Mouse (Mus musculus) midbrain, embryonic 12.5 days (tissue): ENCODE measurements around the gene Smc1b. TPM values are rescaled to one million over a fixed set of nuclear protein-coding genes. Genes with fewer than 3 reads are reported as not detected.
"Not testable (repeated sequence)": the region's sequence is repeated elsewhere in the genome, so short reads cannot be mapped to it uniquely, and the experiment has no call there.

Source experiments
- ATAC-seq: fragments of 200-750 bp; cut with Nextera tagmentation; 2 replicates; pipeline ENCODE4 v1.8.0; 2017; ENCODE audit warnings: low read depth, moderate TSS enrichment, moderate library complexity; ENCODE audit not compliant: low FRiP score
- H3K27ac ChIP-seq: fragments of 300-500 bp; sonication (generic); replicated peaks from 2 replicates; pipeline ENCODE4 v1.5.1; 2016; ENCODE audit warnings: mild to moderate bottlenecking
- H3K27me3 ChIP-seq: fragments of 300-500 bp; sonication (generic); 2 replicates; pipeline ENCODE4 v1.6.1; 2016; ENCODE audit warnings: mild to moderate bottlenecking
- H3K36me3 ChIP-seq: fragments of 300-500 bp; sonication (generic); 2 replicates; pipeline ENCODE4 v1.6.1; 2016
- H3K4me1 ChIP-seq: fragments of 300-500 bp; sonication (generic); 2 replicates; pipeline ENCODE4 v1.6.1; 2016
- H3K4me2 ChIP-seq: fragments of 300-500 bp; sonication (generic); replicated peaks from 2 replicates; pipeline ENCODE4 v1.6.1; 2016; ENCODE audit warnings: mild to moderate bottlenecking, moderate library complexity
- H3K4me3 ChIP-seq: fragments of 300-500 bp; sonication (generic); 2 replicates; pipeline ENCODE4 v1.5.1; 2016; ENCODE audit warnings: mild to moderate bottlenecking
- H3K9ac ChIP-seq: fragments of 300-500 bp; sonication (generic); replicated peaks from 2 replicates; pipeline ENCODE4 v1.6.1; 2016; ENCODE audit warnings: mild to moderate bottlenecking, moderate library complexity
- H3K9me3 ChIP-seq: fragments of 300-500 bp; sonication (generic); 2 replicates; pipeline ENCODE4 v1.6.1; 2016; ENCODE audit warnings: mild to moderate bottlenecking
- WGBS: fragments of 180-500 bp; shearing (Covaris S2); methylation state at CpG from one replicate; pipeline ENCODE4 v1.1.7; 2016; 5-methylcytosine and 5-hydroxymethylcytosine counted together
- polyA plus RNA-seq: library from polyadenylated mRNA; unstranded; fragments of >200 nt; fragmentation: Nextera tagmentation; extraction: Ambion mirVana; gene quantifications from 2 replicates; pipeline ENCODE4 v1.2.1, GENCODE M21; 2016

Gene Smc1b
- polyA plus RNA-seq, 1 experiment from 2014 or later: 0.11 TPM

GRCm38 (mm10) chr15:85042361-85042954 lies 89.3 kb downstream of the Smc1b start:
- peak overlapping the region; percentile 74 for H3K27ac ChIP-seq
- peak overlapping the region; percentile 32; the same call in 1 of the 2 replicates for H3K9ac ChIP-seq
- no peaks in the 10 kb centered on the region for H3K27me3 ChIP-seq
- peak overlapping the region; percentile 14; the same call in 1 of the 2 replicates for H3K4me2 ChIP-seq
- no peak overlapping the region for H3K4me3 ChIP-seq
- H3K36me3 ChIP-seq: peaks cover 19% of the 10 kb centered on the region; the same call in 1 of the 2 replicates
- WGBS: 4% methylated on average over 4 of the region's 4 CpGs
- peak; percentile 77 for ATAC-seq
- peaks cover 30% of the 10 kb centered on the region for H3K4me1 ChIP-seq
- H3K9me3 ChIP-seq: no peaks in the 10 kb centered on the region

GRCm38 (mm10) chr15:85041546-85042225 lies 90.1 kb downstream of the Smc1b start:
- no peak overlapping the region for H3K9ac ChIP-seq
- no peaks in the 10 kb centered on the region for H3K9me3 ChIP-seq
- peak overlapping the region; percentile 74 for H3K27ac ChIP-seq
- no peak overlapping the region for H3K4me3 ChIP-seq
- H3K4me2 ChIP-seq: no peak overlapping the region
- no peaks in the 10 kb centered on the region for H3K27me3 ChIP-seq
- peaks cover 15% of the 10 kb centered on the region; the same call in 1 of the 2 replicates for H3K36me3 ChIP-seq
- 77% methylated on average over 10 of the region's 10 CpGs for WGBS
- H3K4me1 ChIP-seq: peaks cover 33% of the 10 kb centered on the region
- ATAC-seq: no peak

- H3K4me2 ChIP-seq: peak overlapping the region; percentile 85
- H3K9me3 ChIP-seq: no peaks in the 10 kb centered on the region
- H3K27me3 ChIP-seq: peaks cover 27% of the 10 kb centered on the region
- peak overlapping the region; percentile 68 for H3K9ac ChIP-seq
- H3K4me3 ChIP-seq: peak overlapping the region; percentile 79
- peak overlapping the region; percentile 30; the same call in 1 of the 2 replicates for H3K27ac ChIP-seq
- 4% methylated on average over 8 of the region's 8 CpGs for WGBS
- H3K36me3 ChIP-seq: no peaks in the 10 kb centered on the region
- peaks cover 23% of the 10 kb centered on the region for H3K4me1 ChIP-seq
- ATAC-seq: no peak
Observed at GRCm38 (mm10) chr15:85037343-85037690, 94.4 kb downstream of the Smc1b start.

- H3K27ac ChIP-seq: peak overlapping the region; percentile 30; the same call in 1 of the 2 replicates
- peak; percentile 96 for ATAC-seq
- H3K27me3 ChIP-seq: peaks cover 33% of the 10 kb centered on the region
- peak overlapping the region; percentile 85 for H3K4me2 ChIP-seq
- H3K36me3 ChIP-seq: no peaks in the 10 kb centered on the region
- WGBS: under 1% methylated on average over 75 of the region's 75 CpGs
- H3K4me3 ChIP-seq: peak overlapping the region; percentile 79
- H3K9ac ChIP-seq: peak overlapping the region; percentile 68
- no peaks in the 10 kb centered on the region for H3K9me3 ChIP-seq
- peaks cover 18% of the 10 kb centered on the region for H3K4me1 ChIP-seq
Observed at GRCm38 (mm10) chr15:85036566-85037342, 95.0 kb downstream of the Smc1b start.

- not testable (repeated sequence) for H3K9me3 ChIP-seq, H3K27ac ChIP-seq, H3K4me3 ChIP-seq, H3K9ac ChIP-seq, H3K4me2 ChIP-seq, ATAC-seq, H3K36me3 ChIP-seq
- peaks cover 12% of the 10 kb centered on the region for H3K4me1 ChIP-seq
- 56% methylated on average over 7 of the region's 7 CpGs for WGBS
- H3K27me3 ChIP-seq: peaks cover 34% of the 10 kb centered on the region
Observed at GRCm38 (mm10) chr15:85033916-85034315, 97.8 kb downstream of the Smc1b start.

- Histone ChIP-seq H3K36me3 (no peaks in the 10 kb centered on the region), H3K4me3 (no peak overlapping the region), H3K4me1 (peaks cover 4% of the 10 kb centered on the region), H3K9me3 (no peaks in the 10 kb centered on the region), H3K27ac (no peak overlapping the region), H3K4me2 (no peak overlapping the region), H3K9ac (no peak overlapping the region), H3K27me3 (peaks cover 34% of the 10 kb centered on the region)
- no peak for ATAC-seq
- 92% methylated on average over 3 of the region's 3 CpGs for WGBS
Observed at GRCm38 (mm10) chr15:85031866-85032265, 99.9 kb downstream of the Smc1b start.

GRCm38 (mm10) chr15:85030643-85031042 lies 101.1 kb downstream of the Smc1b start:
- H3K9ac ChIP-seq, H3K27ac ChIP-seq, H3K4me2 ChIP-seq, H3K4me3 ChIP-seq, H3K9me3 ChIP-seq, H3K4me1 ChIP-seq, H3K36me3 ChIP-seq, ATAC-seq: not testable (repeated sequence)
- H3K27me3 ChIP-seq: peaks cover 26% of the 10 kb centered on the region
- 77% methylated on average over 1 of the region's 1 CpGs for WGBS

- not testable (repeated sequence) for H3K9ac ChIP-seq, H3K36me3 ChIP-seq, H3K9me3 ChIP-seq, H3K4me3 ChIP-seq, ATAC-seq, H3K4me2 ChIP-seq, H3K27ac ChIP-seq, H3K4me1 ChIP-seq
- peaks cover 11% of the 10 kb centered on the region; the same call in 1 of the 2 replicates for H3K27me3 ChIP-seq
- WGBS: 45% methylated on average over 1 of the region's 1 CpGs
Observed at GRCm38 (mm10) chr15:85028648-85029047, 103.1 kb downstream of the Smc1b start, which contains the start of gene Fam118a. Fam118a (plus strand) TSS chr15:85028948.

GRCm38 (mm10) chr15:85027740-85028139 lies 104.0 kb downstream of the Smc1b start:
- WGBS: 33% methylated on average over 4 of the region's 4 CpGs
- Histone ChIP-seq H3K27me3 (peaks cover 8% of the 10 kb centered on the region; the same call in 1 of the 2 replicates), H3K27ac (no peak overlapping the region), H3K9ac (no peak overlapping the region), H3K4me1 (no peaks in the 10 kb centered on the region), H3K4me3 (no peak overlapping the region), H3K4me2 (no peak overlapping the region), H3K36me3 (no peaks in the 10 kb centered on the region), H3K9me3 (no peaks in the 10 kb centered on the region)
- no peak for ATAC-seq

GRCm38 (mm10) chr15:85026197-85026596 lies 105.6 kb downstream of the Smc1b start:
- no peak overlapping the region for H3K4me2 ChIP-seq
- H3K9ac ChIP-seq: no peak overlapping the region
- ATAC-seq: no peak
- H3K36me3 ChIP-seq: no peaks in the 10 kb centered on the region
- H3K4me3 ChIP-seq: no peak overlapping the region
- H3K4me1 ChIP-seq: no peaks in the 10 kb centered on the region
- 81% methylated on average over 4 of the region's 4 CpGs for WGBS
- no peaks in the 10 kb centered on the region for H3K27me3 ChIP-seq
- H3K27ac ChIP-seq: no peak overlapping the region
- H3K9me3 ChIP-seq: no peaks in the 10 kb centered on the region

- Histone ChIP-seq H3K36me3 (no peaks in the 10 kb centered on the region), H3K9ac (no peak overlapping the region), H3K9me3 (no peaks in the 10 kb centered on the region), H3K27me3 (peaks cover 11% of the 10 kb centered on the region), H3K4me1 (peaks cover 5% of the 10 kb centered on the region; the same call in 1 of the 2 replicates), H3K4me3 (no peak overlapping the region), H3K27ac (no peak overlapping the region), H3K4me2 (no peak overlapping the region)
- 75% methylated on average over 4 of the region's 4 CpGs for WGBS
- no peak for ATAC-seq
Observed at GRCm38 (mm10) chr15:85022211-85022610, 109.6 kb downstream of the Smc1b start.
